ENCODE assay signal across 2 mouse cellular contexts in the genomic region with DNA sequence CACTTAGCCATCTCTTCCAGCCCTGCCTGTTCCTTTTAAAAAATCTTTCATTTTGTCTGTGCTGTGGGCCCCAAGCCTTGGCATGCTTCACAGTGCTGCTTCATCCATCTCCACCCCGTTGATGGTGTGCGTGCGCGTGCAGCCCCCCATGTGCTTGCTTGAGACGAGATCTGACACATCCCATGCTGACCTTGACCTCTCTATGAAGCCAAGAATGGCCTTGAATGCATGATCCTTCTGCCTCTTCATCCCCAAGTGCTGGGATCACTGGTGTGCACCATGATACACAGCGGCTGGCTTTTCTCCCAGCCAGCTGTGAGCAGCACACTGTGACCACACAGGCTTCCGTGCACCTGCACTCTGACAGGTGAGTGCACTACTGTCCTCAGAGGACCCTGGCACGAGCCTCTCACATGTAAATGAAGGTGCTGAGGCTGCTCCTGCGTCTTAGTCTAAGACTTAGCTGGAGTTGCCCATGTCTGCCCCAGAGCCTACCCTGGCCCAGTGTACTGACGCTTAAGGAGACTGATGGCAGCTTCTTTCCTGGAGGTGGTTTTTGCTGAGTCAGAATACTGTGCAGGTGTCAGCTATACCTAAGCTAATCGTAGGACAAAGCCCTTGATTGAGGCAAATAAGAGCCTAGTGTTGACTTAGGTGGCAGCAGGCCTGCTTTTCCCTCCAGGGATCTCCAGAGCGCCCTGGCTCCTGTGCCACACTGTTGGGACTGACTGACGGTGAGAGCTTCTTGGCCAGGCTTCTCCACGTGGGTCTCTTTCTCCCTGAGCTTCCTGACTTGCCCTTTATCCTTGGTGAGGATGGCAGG.
TF ChIP-seq lines count a peak whose summit lies in the region.

No protein-coding gene starts in this region.

TF ChIP-seq in CH12.LX, 34 proteins besides CTCF, POLR2A, EP300 and RAD21:
- 0 out of 2 replicates have a peak, but pooled peaks have one; percentile 40 for TF ChIP-seq BHLHE40 (IDR thresholded peaks at IDR 0.05; ENCODE audit: low read depth, low read length)
- TF ChIP-seq ZC3H11A (IDR thresholded peaks at IDR 0.05; ENCODE audit: low read depth, low read length) = no peak
- TF ChIP-seq MAFK (IDR thresholded peaks at IDR 0.05; ENCODE audit: insufficient replicate concordance, low read length) = peak; percentile 56; the same call in 1 of the 2 replicates
- no peak for TF ChIP-seq CHD1 (IDR thresholded peaks at IDR 0.05; ENCODE audit: low read depth, low read length)
- no peak for TF ChIP-seq HCFC1 (IDR thresholded peaks at IDR 0.05; ENCODE audit: low read depth, low read length)
- TF ChIP-seq E2F4 (IDR thresholded peaks at IDR 0.05; ENCODE audit: insufficient replicate concordance, low read depth, low read length) = no peak
- TF ChIP-seq IRF4 (IDR thresholded peaks at IDR 0.05; ENCODE audit: low read depth, low read length) = no peak
- TF ChIP-seq MAZ (IDR thresholded peaks at IDR 0.05; ENCODE audit: low read depth, low read length) = no peak
- TF ChIP-seq MEF2A (IDR thresholded peaks at IDR 0.05; ENCODE audit: borderline replicate concordance, low read depth, low read length) = no peak
- no peak for TF ChIP-seq NELFE (IDR thresholded peaks at IDR 0.05; ENCODE audit: low read depth, low read length)
- no peak for TF ChIP-seq USF1 (IDR thresholded peaks at IDR 0.05; ENCODE audit: low read depth, low read length)
- no peak for TF ChIP-seq SMC3 (IDR thresholded peaks at IDR 0.05; ENCODE audit: low read depth, low read length)
- no peak for TF ChIP-seq PAX5 (IDR thresholded peaks at IDR 0.05; ENCODE audit: low read length)
- TF ChIP-seq MAX (IDR thresholded peaks at IDR 0.05; ENCODE audit: low read length) = no peak

TF ChIP-seq in ES-E14, 5 proteins besides CTCF, POLR2A, EP300 and RAD21:
- TF ChIP-seq MAFK (IDR thresholded peaks at IDR 0.05; ENCODE audit: insufficient read depth, low read depth, low read length) = peak; percentile 90
- TF ChIP-seq HCFC1 (IDR thresholded peaks at IDR 0.05; ENCODE audit: borderline replicate concordance, insufficient read depth, low read length) = no peak
